Mouse (Mus musculus): Measurements from ENCODE around the gene Tshz2.

Gene Tshz2

DNA sequence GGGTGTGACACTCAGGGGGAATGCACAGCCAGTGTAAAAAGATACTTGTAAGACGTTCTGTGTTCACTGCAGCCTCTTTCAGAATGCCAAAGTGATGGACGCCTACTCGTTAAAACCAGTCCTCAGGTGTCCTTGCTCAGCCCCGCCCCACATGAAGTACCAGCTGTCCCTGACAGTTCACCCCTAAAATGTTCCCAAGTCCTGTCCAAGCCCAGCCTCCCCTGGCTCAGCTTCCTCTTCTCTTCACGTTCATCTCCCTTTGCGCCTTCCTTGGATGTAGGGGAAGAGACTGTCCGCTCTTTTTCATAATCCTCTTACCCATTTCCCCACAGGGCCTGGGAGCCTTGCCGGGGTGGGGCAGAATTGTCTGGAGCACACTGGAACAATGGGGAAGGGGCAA is 374.0 kb downstream of the Tshz2 start:
- no peak for DNase-seq (ENCODE audit: low read depth, low spot score)

DNA sequence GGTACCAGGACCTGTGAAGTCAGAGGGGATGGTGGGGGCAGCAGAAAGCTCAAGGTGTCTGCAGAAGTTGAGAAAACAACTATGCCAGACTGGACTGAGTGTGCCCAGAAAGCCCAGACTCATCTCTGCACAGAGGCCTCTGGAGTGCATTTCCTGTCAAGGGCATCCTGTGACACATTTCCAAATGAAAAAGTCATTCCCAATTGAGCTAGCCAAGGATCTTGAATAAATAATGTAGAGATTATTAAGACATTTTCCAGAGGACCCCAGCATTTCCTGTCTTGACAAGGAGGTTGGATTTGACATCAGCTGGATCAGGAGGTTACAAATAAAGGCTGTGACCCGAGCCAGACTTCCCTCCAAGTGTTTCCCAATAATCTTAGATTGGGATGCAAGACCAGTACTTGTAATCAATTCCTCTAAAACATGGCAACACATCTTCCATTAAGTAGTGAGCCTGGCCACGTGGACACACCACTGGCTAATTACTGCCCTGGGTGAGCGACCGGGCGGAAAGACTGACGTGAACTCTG is 374.7 kb downstream of the Tshz2 start:
- no peak for DNase-seq (ENCODE audit: low read depth, low spot score)

DNA sequence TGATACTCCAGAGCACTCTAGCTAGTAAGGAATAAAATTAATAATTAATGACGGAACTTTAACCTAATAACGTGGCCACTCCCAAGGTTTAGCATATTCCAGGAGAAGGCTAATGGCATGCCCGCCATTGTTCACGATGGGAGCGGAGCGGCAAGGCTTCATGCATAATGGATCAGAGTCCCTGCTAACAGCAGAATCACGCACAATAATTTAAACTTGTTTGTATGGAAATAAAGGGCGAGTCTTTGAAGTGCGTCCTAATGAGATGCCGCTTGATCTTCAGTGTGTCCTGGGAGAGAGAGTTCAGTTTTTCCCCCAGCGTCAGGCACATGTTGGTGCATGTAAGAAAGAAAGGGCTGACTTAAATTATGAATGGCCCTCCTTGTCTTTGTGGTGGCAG is 376.9 kb downstream of the Tshz2 start:
- no peak for DNase-seq (ENCODE audit: low read depth, low spot score)

DNA sequence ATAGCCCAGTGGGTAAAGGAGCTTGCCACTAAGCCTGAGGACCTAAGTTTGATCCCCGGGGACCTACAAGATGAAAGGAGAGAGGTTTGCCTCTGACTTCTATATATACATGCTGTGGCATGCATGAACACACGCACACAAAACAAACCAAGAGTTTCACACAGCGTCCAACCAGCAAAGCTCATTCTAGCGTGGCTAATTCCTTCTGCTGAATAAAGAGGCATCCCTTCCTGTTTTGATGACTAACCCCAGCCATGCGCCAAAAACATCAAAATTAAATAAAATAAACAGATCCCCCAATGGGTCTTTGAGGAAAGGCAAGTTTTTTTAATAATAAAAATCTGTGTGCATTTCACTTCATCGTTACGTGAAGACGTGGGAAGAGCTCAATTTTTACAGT is 379.0 kb downstream of the Tshz2 start:
- no peak for DNase-seq (ENCODE audit: low read depth, low spot score)

DNA sequence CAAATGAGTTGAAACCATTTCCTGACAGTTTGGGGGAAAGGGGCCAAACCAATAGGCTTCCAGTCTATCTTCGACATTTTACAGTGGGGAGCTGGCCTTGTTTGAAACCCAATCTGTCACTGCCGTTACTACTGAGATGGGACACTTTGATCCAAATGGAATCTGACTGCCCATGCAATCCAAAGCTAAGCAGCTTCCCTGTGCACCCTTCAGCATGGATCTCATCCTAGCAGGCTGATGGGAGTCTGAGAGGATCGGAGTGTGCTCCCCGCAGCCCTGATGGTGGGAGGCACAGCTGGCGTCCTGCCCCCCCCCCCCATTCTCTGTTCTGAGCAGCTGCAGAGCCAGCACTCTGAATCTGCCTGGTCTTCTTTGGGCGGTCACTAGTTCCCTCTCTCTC is 384.5 kb downstream of the Tshz2 start:
- DNase-seq (ENCODE audit: low read depth, low spot score) = no peak

DNA sequence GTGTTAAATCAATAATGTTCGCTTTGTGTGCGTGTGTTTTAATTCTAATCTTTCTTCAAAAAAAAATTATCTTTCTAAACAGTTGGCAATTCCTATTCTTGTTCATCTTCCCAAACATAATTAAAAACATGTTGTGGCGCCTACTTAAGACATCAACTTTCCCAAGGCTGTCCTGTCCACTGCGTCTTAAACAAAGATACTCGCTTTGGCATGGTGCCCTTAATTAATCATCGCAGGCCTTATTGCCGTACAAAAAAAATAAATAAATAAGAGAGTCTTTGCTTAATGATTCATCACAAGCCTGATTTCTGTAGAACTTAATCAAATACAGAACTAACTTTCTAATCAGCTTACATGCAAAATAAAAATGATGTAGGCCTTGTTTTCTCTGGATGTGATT is 385.1 kb downstream of the Tshz2 start:
- DNase-seq (ENCODE audit: low read depth, low spot score) = no peak

DNA sequence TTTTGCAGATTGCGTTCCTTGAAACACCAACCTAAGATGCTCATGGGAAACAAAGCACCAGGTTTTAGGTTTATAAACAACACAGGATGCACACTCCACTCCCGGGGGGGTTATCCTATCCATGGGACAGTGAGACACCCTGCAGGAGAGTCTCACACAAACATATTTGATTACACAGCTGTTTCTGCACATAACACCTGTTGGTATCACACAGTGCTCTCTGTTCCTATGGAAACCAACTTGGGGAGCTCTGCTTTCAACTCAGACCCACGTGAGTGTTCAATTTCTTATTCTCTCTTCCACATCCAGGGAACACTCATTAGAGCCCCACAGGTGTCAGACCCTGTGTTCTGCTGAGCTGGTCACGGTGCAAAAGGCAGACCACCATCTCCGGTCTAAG is 390.1 kb downstream of the Tshz2 start:
- DNase-seq (ENCODE audit: low read depth, low spot score) = no peak

DNA sequence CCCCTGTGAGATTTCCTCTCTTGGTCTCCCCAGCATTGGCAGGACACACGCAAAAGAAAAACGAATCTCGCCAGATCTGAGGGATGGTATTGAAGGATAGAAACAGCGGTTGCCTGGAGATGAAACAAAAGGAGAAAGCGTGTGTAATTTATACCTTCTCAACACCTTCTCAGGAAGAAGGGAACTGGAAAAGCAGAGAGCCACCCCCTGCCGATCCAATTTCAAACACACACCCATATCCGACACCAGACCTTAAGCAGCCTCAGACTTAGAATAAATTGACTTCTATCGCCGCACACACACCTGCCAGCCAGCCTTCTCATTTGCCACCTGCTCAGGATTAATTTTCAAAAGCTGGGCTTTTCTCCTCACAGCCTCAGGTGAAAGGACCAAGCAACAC is 390.9 kb downstream of the Tshz2 start:
- DNase-seq (ENCODE audit: low read depth, low spot score) = no peak

DNA sequence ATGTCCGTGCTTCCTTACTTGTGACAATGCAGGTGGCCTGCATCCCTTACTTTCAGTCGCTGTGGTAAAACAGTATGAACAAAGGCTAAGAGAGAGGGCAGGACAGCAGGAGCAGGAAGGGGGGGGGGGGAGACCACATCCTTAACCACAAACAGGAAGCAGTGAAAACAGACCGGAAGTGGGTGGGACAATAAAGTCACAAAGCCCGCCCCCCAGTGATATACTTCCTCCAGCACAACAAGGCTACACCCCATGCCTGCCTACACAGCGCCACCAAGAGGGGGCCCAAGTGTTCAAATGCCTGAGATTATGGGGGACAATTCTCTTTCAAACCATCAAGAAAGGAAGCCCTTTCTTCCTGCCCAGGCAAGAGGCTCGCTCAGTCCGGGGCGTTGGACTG is 392.1 kb downstream of the Tshz2 start:
- DNase-seq (ENCODE audit: low read depth, low spot score) = no peak

DNA sequence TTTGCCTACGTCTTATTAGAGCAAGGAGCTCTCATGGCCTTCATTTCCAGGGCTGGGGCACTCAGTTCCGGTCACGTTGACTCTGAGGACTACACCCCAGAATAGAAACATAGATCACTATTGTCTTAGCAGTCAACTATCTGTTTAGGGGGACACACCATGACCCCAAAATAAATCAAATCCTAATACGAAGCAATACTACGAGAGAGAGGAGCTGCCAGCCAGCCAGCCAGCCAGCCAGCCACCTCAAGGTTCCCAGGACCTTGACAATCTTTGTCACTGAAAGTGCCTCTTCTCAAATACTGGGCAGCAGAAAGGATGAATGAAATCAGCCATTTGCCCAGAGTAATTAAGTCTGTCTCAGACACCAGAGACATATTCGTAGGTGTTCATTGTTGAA is 393.1 kb downstream of the Tshz2 start:
- DNase-seq (ENCODE audit: low read depth, low spot score) = no peak

DNA sequence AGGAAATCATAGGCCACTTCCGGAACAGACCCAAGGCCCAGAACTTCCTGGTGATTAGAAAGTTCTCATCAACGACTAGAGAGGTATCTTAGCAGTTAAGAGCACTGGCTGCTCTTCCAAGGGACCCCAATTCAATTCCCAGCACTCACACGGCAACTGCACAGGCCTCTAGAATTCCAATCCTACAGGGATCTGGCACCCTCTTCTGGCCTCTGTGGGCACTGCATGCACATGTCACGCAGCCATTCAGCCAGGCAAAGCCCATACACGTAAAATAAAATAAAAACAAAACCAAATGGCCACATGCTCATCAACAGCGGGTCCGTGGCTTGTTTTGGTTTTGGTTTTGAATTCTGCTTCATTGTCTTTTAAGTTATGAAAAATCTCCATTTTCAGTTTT is 395.0 kb downstream of the Tshz2 start:
- DNase-seq (ENCODE audit: low read depth, low spot score) = no peak

DNA sequence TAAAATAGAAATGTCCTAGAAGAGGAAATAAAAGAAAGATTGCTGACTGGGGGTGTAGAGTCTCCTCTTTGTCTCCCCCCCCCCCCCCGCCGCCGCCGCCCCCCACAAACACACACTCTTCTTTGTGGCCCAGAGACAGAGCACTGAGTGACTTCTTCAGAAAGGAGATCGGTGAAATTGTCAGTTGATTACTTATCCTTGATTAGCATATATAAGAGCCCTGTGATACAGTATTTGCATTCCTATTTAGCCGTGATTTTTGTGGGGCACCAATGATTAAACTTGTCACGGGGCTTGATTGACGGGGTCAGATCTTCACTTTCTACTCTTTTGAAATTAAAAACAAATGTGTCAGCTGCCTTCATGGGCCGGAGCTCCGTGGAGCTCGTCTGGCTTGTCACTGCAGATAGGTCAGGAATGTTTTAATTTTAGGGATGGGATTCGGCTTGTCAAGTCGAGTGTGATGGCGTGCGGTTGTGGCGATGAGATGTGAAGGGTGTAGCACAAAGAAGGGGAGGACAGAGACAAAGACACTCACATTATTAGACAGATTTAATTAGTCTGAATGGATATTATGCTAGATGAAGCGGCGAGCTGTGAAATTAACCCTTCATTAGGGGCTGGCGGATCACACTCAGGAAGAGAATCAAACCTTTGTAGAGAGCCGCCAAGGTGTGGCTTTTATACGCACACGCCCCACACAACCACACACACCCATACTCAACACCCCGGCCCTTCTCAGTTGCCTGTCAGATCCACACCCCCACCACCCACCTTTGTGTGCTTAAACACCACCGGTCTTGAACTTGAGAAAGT is 395.9 kb downstream of the Tshz2 start:
- no peak for DNase-seq (ENCODE audit: low read depth, low spot score)

DNA sequence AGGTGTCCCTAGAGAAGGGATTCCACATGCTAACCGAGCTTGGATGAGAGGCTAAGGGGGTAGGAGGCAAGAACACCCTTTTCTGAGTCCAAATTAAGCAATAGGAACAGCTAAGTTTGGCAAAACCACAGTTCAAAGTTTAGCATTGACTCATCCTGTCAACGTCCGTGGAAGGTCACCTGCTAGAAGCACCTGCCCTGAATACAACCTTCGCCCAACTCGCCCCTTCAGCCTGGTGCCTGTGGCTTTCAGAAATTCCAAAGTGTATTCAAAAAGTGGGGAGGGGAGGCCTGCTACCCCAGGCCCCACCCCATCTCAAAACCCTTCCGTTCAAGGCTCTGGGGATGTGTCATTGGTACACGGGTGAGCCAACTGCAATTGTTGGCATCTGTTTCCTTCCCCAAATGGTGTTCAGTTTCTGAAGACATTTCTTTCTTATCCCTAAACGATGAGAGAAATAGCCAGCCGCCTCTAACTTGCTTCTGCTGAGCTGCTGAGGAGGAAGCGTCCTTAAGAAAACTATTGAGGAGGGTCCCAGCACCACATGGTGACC is 396.6 kb downstream of the Tshz2 start:
- no peak for DNase-seq (ENCODE audit: low read depth, low spot score)

DNA sequence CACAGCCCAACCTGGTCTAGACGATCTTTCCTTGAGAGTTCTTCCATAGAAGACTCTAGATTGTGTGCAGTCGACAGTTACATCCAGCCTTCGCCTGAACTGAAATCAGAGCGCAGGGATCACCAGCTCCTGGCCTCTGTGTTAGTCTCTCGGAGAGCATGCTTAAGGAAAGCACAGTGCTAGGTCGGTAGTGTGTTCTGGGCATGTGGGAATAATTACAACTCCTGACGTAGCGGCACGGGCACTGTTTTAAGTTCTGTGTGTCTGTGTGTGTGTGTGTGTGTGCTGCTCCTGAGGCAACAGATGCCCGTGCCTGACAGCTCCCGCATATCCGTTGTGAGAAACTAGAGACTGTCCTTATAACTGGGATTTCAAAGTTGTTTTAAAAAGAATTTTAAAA is 398.4 kb downstream of the Tshz2 start:
- DNase-seq (ENCODE audit: low read depth, low spot score) = no peak

DNA sequence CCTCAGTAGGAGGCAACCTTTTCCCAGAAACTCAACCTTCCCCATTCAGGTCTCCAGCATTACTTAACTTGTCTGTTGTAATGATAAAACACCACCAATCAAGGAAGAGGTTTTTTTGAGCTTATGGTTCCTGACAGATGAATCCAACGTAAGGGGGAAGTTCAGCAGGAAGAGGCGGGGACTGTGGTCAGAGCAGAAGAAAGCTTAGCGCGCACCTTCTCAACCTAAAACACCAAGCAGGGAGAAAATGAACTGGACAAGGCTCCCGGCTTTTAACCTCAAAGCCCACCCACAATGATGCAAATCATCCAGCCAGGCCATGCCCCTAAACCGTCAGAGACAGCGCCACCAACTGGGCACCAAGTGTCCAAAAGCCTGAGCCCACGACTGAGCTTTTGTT is 399.1 kb downstream of the Tshz2 start:
- DNase-seq (ENCODE audit: low read depth, low spot score) = no peak

DNA sequence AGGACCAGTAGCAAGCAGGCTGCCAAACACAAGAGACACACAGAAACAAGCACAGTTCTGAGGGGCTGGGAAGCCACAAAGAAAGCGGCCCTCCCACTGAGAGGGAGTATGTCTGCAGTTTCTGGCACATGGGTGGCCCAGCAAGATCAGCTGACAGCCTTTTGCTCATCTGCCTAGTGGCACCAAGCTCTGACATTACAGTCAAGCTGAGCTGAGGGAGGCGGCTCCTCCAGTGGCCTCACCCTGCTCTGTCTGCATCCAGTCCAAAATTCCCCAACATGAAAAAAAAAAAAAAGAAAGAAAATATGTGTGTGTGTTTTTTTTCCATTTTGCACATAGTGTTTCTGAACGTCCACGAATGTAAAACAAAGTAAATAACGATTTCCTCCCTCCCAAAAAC is 400.4 kb downstream of the Tshz2 start:
- DNase-seq (ENCODE audit: low read depth, low spot score) = no peak

DNA sequence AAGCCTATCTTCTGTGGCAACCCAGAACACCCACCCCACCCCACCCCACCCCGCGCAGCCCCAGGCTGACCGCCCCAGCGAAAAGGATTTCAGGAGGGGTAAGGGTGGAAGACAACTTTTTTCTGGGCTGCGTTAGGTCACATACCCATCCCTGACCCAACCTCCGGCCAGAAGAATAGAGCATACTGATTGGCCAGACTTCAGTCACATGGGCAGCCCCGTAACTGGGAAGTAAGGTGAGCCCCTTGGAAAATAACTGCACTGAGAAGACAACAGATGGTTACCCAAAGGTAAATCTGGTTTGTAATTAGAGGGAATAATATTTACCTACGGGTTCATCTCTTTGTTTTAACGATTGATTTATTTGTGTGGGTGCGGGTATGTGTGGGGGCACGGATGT is 402.0 kb downstream of the Tshz2 start:
- no peak for DNase-seq (ENCODE audit: low read depth, low spot score)

DNA sequence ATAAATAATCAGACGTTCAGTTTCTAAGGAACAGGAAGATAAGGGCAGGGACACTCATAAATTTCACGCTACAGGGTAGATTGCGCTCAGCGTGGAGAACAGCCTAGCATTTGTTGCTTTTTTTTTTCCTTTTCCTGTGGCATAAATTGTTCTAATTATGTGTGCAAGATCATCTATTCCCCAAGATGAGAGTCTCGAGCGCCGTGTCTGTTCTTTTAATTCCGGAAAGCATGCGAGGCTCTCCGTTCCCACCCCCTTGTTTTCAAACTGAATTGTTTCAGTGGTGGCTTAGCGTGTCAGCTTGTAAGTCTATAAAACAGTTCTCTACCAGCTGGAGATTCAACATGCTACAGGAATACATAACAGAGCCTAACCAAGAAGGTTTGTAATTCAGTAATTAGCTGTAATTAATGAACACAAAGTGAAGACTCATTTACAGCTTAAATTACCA is 404.0 kb downstream of the Tshz2 start:
- DNase-seq (ENCODE audit: low read depth, low spot score) = no peak

DNA sequence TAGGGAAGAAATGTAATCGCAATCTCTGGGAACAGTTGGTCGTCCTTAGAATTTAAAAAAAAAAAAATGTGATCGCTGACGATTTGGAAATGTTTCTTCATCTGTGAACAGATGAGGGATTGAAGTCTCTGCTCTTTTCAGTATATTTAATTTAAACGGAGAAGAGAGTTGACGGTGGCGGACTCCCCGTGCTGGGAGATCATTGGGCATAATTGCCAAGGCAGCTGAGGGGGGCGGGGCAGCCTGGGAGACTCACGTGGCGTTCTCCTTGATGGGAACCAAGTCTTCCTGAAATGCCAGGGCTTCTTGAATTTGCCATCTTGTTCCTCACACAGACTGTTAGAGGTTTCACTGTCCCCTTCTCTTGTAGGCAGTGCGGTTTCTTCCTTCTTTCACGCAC is 404.5 kb downstream of the Tshz2 start:
- DNase-seq (ENCODE audit: low read depth, low spot score) = no peak

DNA sequence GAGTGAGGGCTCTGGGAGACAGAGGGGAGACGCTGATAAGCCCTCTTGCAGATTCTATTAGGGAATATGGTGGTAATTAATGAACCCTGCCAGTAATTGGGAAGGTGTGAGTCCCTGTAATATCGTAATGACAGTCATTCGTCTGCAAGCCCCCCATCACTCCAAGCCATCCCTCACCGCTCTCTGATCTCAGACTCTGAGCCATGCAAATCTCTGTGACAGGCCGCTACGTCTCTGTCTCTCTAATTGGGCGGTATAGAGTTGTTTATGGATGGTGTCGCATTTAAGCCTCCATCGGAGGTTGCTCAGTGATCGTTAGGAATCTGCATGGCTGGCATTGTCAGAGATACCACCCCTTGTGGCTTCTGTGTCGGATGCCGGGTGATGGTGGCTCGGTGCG is 407.0 kb downstream of the Tshz2 start:
- no peak for DNase-seq (ENCODE audit: low read depth, low spot score)

DNA sequence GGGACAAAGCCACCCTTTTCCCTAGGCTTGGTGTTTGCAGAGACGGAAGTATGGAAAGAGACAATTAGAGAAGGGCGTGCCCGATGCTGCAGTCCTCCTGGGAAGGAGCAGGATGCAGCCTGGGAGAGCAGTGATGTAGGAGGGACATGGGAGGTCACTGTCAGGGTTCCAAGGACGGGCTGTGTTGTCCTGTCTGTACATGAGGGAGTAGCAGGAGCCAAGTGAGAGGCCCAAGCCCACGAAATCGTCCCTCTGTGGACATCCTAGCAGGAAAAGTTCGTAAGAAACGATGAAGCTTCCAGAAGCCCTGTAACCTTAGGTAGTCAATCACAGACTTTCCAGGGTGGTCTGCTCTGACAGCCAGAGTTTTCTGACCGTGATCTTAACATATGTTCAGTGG is 408.3 kb downstream of the Tshz2 start:
- DNase-seq (ENCODE audit: low read depth, low spot score) = no peak

DNA sequence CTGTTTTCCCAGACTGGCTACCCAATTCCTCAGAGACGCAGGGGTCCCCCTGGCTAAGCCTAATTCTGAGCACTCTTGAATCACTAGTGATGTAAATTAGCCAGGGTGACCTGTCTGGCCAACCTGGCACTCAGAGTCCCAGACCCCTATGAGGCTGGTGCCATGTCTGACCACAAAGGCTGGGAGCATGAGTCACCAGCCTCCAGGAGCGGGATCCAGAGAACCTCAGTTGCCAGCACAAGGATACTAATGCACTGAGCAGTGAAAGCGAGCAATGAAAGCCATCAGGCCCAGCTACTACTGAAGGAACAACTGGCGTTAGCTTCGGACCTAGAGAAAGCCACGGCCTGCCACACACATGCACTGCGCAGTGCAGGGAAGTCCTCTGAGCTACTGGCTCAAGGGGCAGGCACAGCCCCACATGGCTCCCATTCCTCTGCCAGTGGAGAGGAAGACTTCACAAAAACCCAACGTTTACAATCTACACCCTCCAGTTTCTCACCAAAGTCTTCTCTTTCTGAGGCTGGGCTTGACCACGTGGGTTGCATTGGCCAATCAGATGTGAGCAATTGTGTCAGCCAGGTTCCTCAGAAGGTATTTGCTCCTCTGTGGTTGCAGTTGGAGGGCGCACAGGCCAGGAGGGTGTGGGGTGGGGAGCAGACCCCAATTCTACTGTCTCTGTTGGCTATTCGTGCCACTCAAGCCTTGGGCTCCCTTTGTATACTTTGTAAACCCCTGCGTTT is 409.8 kb downstream of the Tshz2 start:
- peak; percentile 20 for DNase-seq (ENCODE audit: low read depth, low spot score)

DNA sequence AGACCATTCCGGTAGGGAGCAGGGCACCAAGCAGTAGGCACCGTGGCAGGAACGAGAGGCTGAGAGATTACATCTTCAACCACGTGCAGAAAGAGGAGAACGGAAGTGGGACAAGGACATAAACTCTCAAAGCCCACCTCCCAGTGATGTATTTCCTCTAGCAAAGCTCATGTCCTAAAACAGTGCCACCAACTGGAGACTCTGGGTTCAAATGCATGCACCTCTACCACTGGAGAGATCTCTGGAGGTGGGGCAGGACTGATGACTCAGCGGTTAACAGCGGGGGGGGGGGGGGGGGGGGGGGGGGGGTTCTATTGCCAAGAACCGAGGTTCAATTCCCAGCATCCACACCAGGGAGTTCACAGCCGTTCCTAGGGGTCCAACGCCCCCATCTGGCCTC is 410.5 kb downstream of the Tshz2 start:
- DNase-seq (ENCODE audit: low read depth, low spot score) = no peak
